Mouse (Mus musculus) forebrain, embryonic 14.5 days (tissue): ENCODE data around the gene Luc7l. TPM values are rescaled to one million over a fixed set of nuclear protein-coding genes. Genes with fewer than 3 reads are reported as not detected.
"Not testable (repeated sequence)": the region's sequence is repeated elsewhere in the genome, so short reads cannot be mapped to it uniquely, and the experiment has no call there.

Experiments
- ATAC-seq: fragments of 200-750 bp; cut with Nextera tagmentation; 2 replicates; pipeline ENCODE4 v1.8.0; 2017; ENCODE audit warnings: mild to moderate bottlenecking, moderate library complexity
- DNase-seq: peaks from one replicate; pipeline ENCODE4 v3.0.0-alpha.2; 2015; ENCODE audit warnings: low spot score
- H3K27ac ChIP-seq: fragments of 300-500 bp; sonication (generic); 2 replicates; pipeline ENCODE4 v1.5.1; 2014; ENCODE audit warnings: low read depth, mild to moderate bottlenecking, control low read depth, low read length, moderate library complexity
- H3K27me3 ChIP-seq: fragments of 300-500 bp; sonication (generic); replicated peaks from 2 replicates; pipeline ENCODE4 v1.6.1; 2014; ENCODE audit warnings: low read length, control low read depth, mixed read lengths; ENCODE audit not compliant: control insufficient read depth, insufficient read depth
- H3K36me3 ChIP-seq: fragments of 300-500 bp; sonication (generic); 2 replicates; pipeline ENCODE4 v1.6.1; 2014; ENCODE audit warnings: low read length, control low read depth; ENCODE audit not compliant: control insufficient read depth, insufficient read depth
- H3K4me1 ChIP-seq: fragments of 300-500 bp; sonication (generic); 2 replicates; pipeline ENCODE4 v1.6.1; 2014; ENCODE audit warnings: antibody characterized with exemption, low read length, control low read depth; ENCODE audit not compliant: control insufficient read depth, insufficient read depth
- H3K4me2 ChIP-seq: fragments of 300-500 bp; sonication (generic); 2 replicates; pipeline ENCODE4 v1.6.1; 2014; ENCODE audit warnings: mild to moderate bottlenecking, control low read depth, low read length
- H3K4me3 ChIP-seq: fragments of 300-500 bp; sonication (generic); 2 replicates; pipeline ENCODE4 v1.5.1; 2014; ENCODE audit warnings: low read depth, low read length, control low read depth
- H3K9ac ChIP-seq: fragments of 300-500 bp; sonication (generic); 2 replicates; pipeline ENCODE4 v1.6.1; 2014; ENCODE audit warnings: mild to moderate bottlenecking, low read length, control low read depth, moderate library complexity
- H3K9me3 ChIP-seq: fragments of 300-500 bp; sonication (generic); replicated peaks from 2 replicates; pipeline ENCODE4 v1.6.1; 2016; ENCODE audit warnings: low read length, control low read depth, mixed read lengths; ENCODE audit not compliant: control insufficient read depth
- WGBS: fragments of 180-500 bp; shearing (Covaris S2); extraction: QIAGEN DNeasy Blood & Tissue Kit; methylation state at CpG from one replicate; pipeline ENCODE4 v1.1.7; 2014; 5-methylcytosine and 5-hydroxymethylcytosine counted together
- polyA plus RNA-seq: library from polyadenylated mRNA; unstranded; fragments of >200 nt; fragmentation: Nextera tagmentation; extraction: Ambion mirVana; gene quantifications from 2 replicates; pipeline ENCODE4 v1.2.1, GENCODE M21; 2014

The Luc7l gene
- polyA plus RNA-seq, 1 experiment from 2014 or later: 81.4 TPM

GRCm38 (mm10) chr17:26269577-26269976 lies 16.9 kb downstream of the Luc7l start:
- not testable (repeated sequence) for H3K27ac ChIP-seq, H3K4me2 ChIP-seq, H3K4me1 ChIP-seq, H3K9me3 ChIP-seq, ATAC-seq, H3K27me3 ChIP-seq, H3K9ac ChIP-seq, DNase-seq, H3K4me3 ChIP-seq
- WGBS: 95% methylated on average over 9 of the region's 10 CpGs
- H3K36me3 ChIP-seq: peaks cover 80% of the 10 kb centered on the region

DNA sequence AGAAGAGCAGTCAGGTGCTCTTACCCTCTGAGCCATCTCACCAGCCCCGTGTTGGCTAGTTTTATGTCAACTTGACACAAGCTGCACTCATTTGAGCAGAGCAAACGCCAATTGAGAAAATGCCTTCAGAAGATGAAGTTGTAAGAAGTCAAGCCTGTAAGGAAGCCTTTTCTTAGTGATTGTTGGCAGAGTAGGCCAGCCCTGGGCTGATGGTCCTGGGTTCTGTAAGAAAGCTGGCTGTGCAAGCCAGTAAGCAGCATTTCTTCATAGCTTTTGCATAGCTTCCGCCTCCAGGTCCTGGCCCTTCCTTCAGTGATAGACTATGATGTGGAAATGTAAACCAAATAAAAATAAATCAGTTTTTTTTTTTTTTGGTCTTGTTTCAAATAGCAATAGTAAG lies 19.9 kb downstream of the Luc7l start:
- ATAC-seq (no peak), DNase-seq (no peak)
- WGBS: 86% methylated on average over 3 of the region's 3 CpGs
- H3K9ac ChIP-seq: no peak overlapping the region
- H3K27me3 ChIP-seq: no peaks in the 10 kb centered on the region
- H3K9me3 ChIP-seq: no peaks in the 10 kb centered on the region
- H3K27ac ChIP-seq: no peak overlapping the region
- H3K4me3 ChIP-seq: no peak overlapping the region
- H3K4me1 ChIP-seq: no peaks in the 10 kb centered on the region
- peaks cover 79% of the 10 kb centered on the region for H3K36me3 ChIP-seq
- H3K4me2 ChIP-seq: no peak overlapping the region

GRCm38 (mm10) chr17:26275933-26276332 lies 23.2 kb downstream of the Luc7l start:
- no peak for ATAC-seq
- Histone ChIP-seq H3K27ac (no peak overlapping the region), H3K9ac (no peak overlapping the region), H3K27me3 (no peaks in the 10 kb centered on the region), H3K36me3 (peaks cover 83% of the 10 kb centered on the region), H3K4me2 (no peak overlapping the region), H3K4me3 (no peak overlapping the region), H3K9me3 (no peaks in the 10 kb centered on the region), H3K4me1 (no peaks in the 10 kb centered on the region)
- DNase-seq: no peak
- WGBS: 88% methylated on average over 13 of the region's 13 CpGs

- 90% methylated on average over 4 of the region's 4 CpGs for WGBS
- Histone ChIP-seq H3K9ac (no peak overlapping the region), H3K36me3 (peaks cover 83% of the 10 kb centered on the region), H3K27me3 (no peaks in the 10 kb centered on the region), H3K27ac (no peak overlapping the region), H3K4me2 (no peak overlapping the region), H3K4me1 (no peaks in the 10 kb centered on the region), H3K9me3 (no peaks in the 10 kb centered on the region), H3K4me3 (no peak overlapping the region)
- peak; percentile 63 for DNase-seq
- ATAC-seq: no peak
These were observed 24.0 kb downstream of the Luc7l start for GRCm38 (mm10) chr17:26276711-26277110.

GRCm38 (mm10) chr17:26286199-26286955 lies 33.7 kb downstream of the Luc7l start:
- Histone ChIP-seq H3K9ac (no peak overlapping the region), H3K4me2 (no peak overlapping the region), H3K27me3 (no peaks in the 10 kb centered on the region), H3K4me1 (no peaks in the 10 kb centered on the region), H3K4me3 (no peak overlapping the region), H3K36me3 (peaks cover 85% of the 10 kb centered on the region), H3K9me3 (no peaks in the 10 kb centered on the region), H3K27ac (no peak overlapping the region)
- DNase-seq (no peak), ATAC-seq (no peak)
- WGBS: 89% methylated on average over 8 of the region's 8 CpGs

DNA sequence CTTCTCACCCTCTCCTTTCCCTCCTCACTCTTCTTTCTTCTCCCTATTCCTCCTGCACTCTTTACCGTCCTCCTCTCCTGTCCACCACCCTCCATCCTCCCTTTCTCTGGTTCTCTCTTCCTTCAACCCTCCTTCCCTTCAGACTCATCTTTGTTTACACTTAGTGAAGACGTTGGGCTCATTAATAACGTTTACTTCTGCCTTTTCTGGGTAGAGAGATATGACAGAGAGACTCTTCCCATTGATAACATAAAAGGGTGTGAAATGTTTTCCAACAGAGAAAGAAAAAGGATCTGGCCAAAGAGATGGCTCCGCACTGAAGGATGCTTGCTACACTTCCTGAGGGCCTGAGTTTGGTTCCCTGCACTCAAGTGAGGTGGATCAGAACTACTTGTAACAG lies 36.8 kb downstream of the Luc7l start:
- Histone ChIP-seq H3K4me1 (no peaks in the 10 kb centered on the region), H3K36me3 (peaks cover 57% of the 10 kb centered on the region), H3K9ac (no peak overlapping the region), H3K27ac (no peak overlapping the region), H3K9me3 (no peaks in the 10 kb centered on the region), H3K27me3 (no peaks in the 10 kb centered on the region), H3K4me2 (no peak overlapping the region), H3K4me3 (no peak overlapping the region)
- WGBS: 86% methylated on average over 4 of the region's 4 CpGs
- ATAC-seq: no peak
- DNase-seq: no peak

DNA sequence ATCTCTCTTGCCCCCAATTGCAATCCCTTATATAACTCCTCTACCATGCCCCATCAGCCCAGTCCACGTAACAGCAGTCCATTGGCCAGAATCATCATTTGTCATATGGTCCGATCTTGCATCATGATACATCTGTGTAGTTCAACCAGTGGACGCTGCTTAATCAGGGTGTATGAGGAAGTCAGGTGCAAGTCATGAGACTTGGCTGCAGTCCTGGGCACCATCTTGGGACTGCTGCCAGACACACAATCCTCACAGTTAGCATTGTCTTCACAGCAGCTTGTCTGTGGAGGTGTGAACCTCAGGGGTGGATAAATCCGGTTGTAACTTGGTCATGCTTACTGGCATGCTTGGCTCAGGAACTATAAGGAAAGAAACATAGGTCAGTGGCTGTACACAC lies 45.6 kb downstream of the Luc7l start:
- not testable (repeated sequence) for DNase-seq, H3K4me2 ChIP-seq, H3K27ac ChIP-seq, H3K9ac ChIP-seq, H3K27me3 ChIP-seq, H3K4me1 ChIP-seq, H3K9me3 ChIP-seq, H3K4me3 ChIP-seq, ATAC-seq, H3K36me3 ChIP-seq
- WGBS: 88% methylated on average over 4 of the region's 4 CpGs

DNA sequence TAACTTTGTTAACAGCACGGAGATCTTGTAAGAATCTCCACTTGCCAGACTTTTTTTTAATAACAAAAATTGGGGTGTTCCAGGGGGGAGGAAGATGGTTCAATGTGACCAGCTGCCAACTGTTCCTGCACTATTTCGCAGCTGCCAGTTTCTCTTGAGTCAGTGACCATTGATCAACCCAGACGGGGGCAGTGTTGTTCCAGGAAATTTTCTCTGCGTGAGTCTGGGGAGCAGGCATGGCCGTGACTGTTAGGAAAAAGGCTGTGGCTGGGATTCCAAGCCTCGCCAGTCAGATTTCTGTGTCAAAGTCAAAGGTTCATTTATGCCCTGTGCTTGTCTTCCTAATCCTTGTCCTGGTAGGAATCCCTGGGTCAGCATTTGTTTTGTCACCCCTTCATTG lies 61.6 kb downstream of the Luc7l start:
- DNase-seq (peak; percentile 88), ATAC-seq (peak; percentile 63; the same call in 1 of the 2 replicates)
- 16% methylated on average over 6 of the region's 6 CpGs for WGBS
- Histone ChIP-seq H3K4me2 (no peak overlapping the region), H3K36me3 (no peaks in the 10 kb centered on the region), H3K9me3 (no peaks in the 10 kb centered on the region), H3K27ac (no peak overlapping the region), H3K4me1 (no peaks in the 10 kb centered on the region), H3K4me3 (no peak overlapping the region), H3K9ac (no peak overlapping the region), H3K27me3 (no peaks in the 10 kb centered on the region)

GRCm38 (mm10) chr17:26315474-26315873 lies 62.8 kb downstream of the Luc7l start:
- no peaks in the 10 kb centered on the region for H3K36me3 ChIP-seq

More at GRCm38 (mm10) chr17:26315474-26315873, 62.8 kb downstream of the Luc7l start:
- Histone ChIP-seq H3K9me3 (no peaks in the 10 kb centered on the region), H3K4me1 (no peaks in the 10 kb centered on the region), H3K9ac (no peak overlapping the region), H3K4me3 (no peak overlapping the region), H3K27ac (no peak overlapping the region), H3K4me2 (no peak overlapping the region), H3K27me3 (no peaks in the 10 kb centered on the region)
- WGBS: 32% methylated on average over 10 of the region's 10 CpGs
- DNase-seq (no peak), ATAC-seq (no peak)
